Mouse (Mus musculus): ENCODE results near the gene Eml2.
"Not testable (repeated sequence)": the region's sequence is repeated elsewhere in the genome, so short reads cannot be mapped to it uniquely, and the experiment has no call there.

The Eml2 gene

DNA sequence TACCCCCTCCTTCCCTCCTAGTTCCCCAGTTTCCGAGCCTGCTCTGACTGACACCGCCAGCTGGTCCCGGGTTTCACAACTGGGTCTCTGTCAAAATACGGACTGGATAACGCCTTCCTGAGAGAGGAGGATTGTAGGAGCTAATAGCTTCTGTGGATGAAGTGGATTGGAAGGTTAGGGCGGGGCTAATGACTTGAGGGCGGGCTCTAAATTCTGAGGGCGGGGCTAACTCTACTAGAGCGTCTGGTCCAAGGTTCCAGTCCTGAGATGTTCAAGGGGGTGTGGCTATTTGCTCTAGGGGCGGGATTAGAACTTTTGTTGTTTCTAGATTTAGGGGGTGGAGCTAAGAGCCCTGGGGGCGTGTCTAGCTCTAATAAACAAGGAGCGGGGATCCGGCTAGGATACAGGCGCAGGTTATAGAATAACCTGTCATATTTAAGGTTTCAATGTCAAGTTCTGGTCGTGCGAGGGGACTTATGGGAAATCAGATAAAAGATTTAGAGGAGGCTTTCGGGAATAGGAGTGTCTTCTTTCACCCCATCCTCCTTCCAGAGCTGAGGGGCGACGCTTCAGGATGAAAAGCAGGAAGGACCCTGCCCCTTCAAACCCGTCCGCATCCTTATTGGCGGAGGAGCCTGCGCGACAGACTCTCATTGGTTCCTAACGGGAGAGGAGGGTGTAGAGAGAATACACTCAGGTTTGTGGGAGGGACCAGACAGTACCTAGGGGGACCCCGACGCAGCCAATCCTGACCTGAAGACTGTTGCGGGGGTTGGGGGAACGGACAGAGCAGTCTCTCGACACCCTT is at the start of gene Eml2:
TSS of gene Eml2 (plus strand) at position 714 of the 808 bp plus-strand sequence.
- peak; percentile 71 for DNase-seq

DNA sequence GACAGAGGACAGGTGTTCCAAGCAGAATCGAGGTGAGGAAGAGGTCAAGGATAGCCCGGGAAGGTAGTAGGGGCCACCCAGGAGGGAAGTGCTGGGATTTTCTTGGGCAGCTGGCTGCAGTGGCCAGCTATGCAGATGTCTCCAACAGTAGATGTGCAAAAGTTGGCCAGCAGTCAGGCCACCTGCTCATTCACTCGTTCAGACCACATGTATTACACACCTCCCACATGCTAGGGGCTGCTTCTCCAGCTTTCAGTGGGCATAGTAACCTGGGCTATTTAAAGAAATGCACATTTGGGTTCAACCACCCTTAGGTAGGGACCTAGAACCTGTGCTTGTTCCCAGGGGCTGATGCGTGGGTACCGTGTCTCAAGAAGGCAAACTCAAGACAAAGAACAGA is 48.5 kb upstream of the Eml2 start:
- no peak for DNase-seq

DNA sequence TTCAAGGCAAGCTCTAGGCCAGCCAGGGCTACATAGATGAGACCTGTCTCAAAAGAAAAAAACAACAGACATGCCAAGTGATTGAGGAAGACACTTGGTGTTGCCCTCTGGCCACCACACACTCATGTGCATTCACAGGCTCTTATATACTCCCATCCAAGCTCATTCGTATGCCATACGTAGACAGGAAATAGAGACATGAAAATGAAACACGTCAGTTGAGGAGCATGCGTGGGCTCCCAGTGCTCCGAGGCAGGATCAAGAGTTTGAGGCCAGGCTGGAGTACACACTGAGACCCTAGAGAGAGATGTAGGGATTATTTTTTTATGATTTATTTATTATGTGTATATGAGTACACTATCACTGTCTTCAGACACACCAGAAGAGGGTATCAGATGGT is 46.8 kb upstream of the Eml2 start:
- DNase-seq = no peak

DNA sequence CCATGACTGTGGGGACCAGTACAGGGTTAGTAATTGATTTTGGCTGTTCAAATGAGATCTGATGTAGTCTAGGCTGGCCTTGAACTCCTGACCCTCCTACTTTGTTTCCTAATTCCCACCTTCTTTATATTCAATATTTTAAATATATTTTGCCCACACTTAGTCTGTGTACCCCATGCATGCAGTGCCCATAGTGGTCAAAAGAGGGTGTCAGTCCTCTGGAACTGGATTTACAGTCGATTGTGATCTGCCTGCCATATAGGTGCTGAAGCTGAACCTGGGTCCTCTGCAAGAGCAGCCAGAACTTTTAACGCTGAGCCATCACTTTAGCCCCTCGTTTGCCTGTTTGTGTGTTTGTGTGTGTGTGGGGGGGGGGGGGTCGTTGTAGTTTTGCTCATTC is 45.6 kb upstream of the Eml2 start:
- no peak for DNase-seq

DNA sequence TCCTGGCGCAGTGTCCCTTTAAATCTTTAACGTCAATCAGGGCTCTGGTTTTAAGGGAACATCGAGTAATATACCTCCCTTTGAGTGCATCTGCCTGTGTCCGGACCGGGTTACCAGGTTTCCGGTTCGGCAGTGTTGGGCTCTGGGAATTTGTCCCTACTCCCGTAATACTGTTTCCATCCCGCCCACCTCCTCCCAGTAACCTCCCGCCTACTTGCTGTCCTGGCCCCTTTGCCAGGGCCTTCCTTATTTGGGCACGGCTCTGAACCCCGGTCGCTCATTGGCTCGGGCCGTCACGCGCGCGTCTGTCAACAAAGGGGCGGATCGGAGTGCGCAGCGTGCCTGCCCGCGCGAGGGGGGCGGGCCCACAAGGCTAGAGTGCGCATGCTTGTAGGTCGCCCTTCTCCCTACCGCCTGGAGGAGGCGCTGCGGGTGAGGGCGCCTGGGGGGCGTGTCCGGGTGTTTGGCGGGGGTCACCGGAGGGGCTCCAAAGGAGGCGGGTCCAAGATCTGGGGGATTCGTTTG is 44.8 kb upstream of the Eml2 start:
- peak; percentile 97 for DNase-seq

DNA sequence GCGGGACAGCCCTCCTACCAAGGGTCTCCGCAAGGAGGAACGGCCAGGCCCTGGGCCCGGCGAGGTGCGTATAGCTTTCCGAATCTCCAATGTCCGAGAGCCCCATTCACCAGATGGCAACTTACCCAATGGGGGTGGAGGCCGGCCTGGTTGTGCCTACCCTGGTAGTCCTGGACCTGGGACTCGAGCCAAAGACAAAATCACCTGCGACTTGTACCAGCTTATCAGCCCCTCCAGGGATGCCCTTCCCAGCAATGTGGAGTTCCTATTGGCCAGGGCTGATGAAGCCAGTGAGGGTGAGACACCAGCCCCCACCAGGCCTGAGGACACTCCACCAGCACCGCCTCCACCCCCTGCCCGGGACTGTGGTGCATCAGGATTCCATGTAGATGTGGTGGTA is 40.1 kb upstream of the Eml2 start:
- DNase-seq = no peak

DNA sequence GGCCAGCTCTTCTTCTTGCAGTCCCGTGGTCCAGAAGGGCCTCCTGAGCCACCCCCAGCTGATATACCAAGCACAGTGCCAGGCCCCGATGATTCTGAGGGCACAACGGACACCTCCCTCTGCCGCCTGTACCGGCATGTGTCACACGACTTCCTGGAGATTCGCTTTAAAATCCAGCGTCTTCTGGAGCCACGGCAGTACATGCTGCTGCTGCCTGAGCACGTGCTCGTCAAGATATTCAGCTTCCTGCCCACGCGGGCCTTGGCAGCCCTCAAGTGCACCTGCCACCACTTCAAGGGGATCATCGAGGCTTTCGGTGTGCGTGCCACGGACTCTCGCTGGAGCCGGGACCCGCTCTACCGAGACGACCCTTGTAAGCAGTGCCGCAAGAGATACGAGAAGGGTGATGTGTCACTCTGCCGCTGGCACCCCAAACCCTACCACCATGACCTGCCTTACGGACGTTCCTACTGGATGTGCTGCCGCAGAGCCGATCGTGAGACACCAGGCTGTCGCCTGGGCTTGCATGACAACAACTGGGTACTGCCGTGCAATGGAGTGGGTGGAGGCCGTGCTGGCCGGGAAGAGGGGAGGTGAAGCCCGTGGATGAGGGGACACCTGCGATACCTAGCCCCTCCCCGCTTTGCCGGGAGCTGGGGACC is 39.4 kb upstream of the Eml2 start:
- peak; percentile 50 for DNase-seq

DNA sequence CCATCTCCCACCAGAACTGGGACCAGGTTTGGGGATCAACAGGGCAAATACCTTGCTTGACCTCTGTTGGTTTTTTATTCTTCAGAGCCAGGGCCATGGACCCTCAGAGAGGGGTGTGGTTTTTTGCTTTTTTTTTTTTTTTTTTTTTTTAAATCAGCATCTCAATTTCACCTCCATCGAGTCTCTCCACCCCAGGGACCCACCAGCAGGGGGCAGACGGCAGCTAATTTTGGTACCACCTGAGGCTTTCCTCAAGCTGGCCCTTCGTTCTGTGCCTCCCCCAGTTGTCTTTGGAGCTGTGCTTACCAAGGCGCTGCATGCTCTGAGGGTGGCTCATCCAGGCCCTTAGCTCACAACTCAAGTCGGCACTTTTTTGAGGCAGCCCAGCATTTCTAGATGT is 38.8 kb upstream of the Eml2 start:
- DNase-seq = peak; percentile 79

DNA sequence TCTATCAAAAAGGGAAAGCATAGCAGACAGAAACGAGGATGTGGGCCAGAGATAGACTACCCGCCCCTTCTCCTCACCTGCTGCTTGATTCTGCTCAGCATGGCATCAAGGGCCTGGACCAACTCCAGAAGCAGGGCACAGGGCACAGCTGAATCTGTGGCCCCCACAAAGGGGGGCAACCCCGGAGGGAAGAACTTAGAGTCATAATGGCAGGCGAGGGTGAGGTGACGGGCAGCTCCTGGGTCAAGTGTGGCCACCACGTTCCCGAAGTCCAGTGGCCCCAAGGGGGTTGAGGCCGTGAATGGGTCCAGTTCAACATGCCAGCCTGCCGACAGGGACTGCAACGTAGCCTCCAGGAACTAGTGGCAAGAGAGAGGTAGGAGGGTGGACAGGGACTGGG is 29.4 kb upstream of the Eml2 start:
- no peak for DNase-seq

DNA sequence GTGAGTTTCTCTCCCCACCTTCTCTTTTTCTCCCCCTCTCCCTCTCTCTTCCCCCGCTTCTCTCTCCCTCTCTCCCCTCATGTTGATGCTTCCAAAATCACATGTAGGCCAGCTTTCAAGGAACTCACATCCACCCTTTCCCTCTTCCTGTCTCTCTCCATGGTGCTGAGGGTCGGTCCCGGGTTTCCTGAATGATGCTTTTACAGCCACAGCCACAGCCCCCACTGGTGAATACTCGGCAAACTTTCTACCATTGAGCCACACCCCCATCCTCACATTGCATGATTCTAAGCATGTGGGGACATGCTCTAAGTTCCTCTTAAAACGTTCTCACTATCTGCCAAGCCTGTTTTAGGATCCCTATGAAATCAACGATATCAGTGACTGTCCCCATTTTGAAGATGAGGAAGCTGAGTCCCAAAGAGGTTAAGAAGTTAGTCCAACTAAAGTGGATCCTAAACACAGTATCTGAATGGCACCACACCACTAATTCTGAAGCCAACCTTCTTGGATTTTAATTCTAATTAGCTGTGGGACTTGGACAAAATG is 28.6 kb upstream of the Eml2 start:
- no peak for DNase-seq

DNA sequence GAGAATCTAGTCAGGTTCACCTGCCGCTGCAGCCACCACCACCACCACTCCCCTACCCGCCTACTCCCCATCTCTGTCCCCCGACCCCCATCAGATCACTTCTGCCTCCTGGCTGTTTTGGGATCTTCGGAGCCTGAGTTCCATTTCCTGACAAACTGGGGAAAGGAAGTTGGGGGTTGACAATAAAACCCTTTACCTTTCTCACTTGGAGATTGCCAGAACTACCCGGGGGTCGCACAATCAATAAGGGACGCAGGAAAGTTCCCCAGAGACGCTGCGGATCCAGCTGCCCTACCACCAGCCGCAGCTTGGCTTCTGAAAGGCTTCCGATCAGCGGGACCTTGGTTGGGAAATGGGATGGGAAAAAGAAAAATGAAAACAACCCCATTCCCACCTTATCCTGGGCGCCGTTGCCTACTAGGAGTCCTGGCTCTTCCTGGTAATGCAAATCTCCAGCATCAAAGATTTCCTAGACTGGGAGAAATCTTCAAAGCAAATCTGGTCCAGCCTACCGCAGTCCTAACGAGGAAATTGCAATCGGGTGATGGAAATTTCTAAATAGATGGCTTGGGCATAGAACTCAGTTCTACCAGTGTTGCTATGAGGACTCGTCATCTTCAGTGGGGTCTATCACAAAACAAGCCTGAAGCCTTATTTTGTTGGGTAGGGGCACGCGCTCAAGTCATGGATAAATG is 27.9 kb upstream of the Eml2 start:
- no peak for DNase-seq

DNA sequence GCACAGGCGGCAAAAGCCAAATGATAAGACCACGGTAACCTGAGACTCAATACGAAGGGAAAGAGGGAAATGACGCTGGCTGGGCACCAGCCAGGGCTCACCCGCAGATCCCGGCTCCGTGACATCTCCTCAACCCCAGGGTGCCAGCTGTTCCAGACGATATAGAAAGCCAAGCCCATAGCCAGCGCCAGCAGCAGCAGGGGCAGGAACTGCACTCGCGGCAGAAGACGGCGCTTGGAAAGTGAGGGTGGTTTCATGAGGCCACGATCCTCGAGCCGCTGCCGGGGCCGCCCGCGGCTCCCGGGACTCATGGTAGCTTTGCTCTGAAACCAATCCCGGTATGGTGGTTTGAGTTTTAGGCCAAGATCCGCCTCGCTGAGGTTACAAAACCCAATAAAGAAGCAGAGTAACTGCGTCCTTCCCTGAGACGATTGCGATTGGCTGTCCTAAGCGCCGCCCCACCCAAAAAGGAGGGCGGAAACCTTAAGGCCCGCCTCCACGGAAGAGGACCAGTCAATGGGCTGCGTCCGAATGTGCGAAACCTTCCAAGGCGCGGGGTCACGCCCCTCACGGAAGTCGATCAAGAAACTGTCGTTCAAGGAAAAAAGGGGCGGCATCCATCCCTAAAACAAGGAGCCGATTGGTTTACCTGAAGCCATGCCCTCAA is 27.2 kb upstream of the Eml2 start, which contains the start of gene Qpctl:
TSS of gene Qpctl (minus strand) at position 417 of the 667 bp plus-strand sequence.
- peak; percentile 97 for DNase-seq

DNA sequence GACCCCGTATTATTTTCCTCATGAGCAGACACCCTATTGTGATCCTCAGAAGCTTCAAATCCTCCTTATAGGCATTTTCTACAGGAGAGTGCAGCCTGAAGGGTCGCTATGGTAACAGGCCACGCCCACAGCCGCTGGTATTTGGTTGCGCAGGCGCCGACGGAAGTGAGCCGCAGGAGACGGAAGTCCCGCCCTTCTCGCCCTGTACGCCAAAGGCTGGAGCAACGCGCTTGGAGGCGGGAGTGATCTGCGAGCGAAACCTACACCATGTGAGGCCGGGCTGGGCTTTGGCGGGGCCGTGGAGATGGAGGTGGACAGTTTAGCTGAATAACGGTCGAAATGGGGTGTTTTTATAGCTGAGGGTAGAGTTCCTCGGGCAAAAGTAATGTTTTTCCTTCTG is 26.6 kb upstream of the Eml2 start, which contains the start of gene Snrpd2:
TSS of gene Snrpd2 (plus strand) at position 97 of the 400 bp plus-strand sequence.
- DNase-seq = peak; percentile 98

DNA sequence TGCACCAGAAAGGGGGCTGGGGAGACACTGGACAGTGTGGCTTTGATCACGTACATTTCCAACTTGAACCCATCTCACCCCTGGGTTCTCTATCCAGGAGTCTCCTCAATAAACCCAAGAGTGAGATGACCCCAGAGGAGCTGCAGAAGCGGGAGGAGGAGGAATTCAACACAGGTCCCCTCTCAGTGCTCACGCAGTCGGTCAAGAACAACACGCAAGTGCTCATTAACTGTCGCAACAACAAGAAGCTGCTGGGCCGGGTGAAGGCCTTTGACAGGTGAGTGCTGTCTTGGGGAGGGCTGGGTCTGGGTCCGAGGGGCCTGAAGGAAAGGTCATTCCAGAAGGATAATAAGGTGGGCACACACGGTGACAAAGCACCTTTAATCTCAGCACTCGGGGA is 25.1 kb upstream of the Eml2 start:
- DNase-seq = not testable (repeated sequence)

DNA sequence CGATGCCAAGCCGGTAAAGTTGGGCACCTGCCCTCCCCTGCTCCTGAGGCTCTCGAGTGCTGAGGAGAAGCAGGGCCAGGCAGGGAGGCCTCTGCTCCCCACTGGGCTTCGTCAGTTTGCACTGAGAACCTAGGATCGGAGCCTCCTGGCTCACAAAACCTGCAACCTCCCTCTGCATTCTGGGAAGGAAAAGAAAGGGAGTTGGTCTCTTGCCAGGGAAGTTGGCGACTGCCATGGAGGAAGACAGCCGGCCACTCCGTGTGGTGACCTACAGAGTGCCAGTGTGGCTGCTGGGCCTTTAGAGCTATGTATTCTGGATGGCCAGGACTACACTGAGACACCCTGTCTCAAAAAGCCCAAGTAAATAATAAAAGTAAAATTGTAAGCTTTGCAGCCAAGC is 21.4 kb upstream of the Eml2 start:
- no peak for DNase-seq

DNA sequence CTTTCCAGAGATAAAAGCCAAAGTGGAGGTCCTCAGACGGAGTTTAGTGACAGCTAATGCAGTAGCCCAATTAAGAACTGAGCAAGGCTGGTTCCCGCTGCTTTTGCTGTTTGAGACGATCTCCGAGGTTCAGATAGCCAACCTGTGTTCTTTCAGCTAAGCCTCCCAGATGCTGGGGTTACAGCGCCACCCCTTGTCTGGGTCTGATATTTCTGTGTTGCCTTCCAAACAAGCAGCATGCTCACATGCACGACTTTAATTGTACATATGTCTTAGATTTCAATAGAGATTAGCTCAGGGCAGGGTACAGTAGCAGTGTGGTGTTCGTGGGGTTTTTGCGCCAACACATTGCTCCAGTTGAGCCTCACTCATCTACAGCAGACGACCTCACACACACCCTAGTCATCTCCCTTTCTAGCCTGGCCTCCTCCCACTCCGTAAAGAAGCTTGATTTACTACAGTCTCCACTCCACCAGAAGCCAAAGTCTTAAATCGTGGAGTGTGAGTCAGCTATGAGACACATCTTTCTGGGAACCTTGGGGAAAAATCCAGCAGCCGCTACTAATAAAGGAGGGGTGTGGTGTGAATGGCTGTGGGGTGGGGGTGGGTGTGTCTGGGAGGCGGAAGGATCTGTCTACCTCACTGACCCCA is 20.3 kb upstream of the Eml2 start:
- DNase-seq = no peak

DNA sequence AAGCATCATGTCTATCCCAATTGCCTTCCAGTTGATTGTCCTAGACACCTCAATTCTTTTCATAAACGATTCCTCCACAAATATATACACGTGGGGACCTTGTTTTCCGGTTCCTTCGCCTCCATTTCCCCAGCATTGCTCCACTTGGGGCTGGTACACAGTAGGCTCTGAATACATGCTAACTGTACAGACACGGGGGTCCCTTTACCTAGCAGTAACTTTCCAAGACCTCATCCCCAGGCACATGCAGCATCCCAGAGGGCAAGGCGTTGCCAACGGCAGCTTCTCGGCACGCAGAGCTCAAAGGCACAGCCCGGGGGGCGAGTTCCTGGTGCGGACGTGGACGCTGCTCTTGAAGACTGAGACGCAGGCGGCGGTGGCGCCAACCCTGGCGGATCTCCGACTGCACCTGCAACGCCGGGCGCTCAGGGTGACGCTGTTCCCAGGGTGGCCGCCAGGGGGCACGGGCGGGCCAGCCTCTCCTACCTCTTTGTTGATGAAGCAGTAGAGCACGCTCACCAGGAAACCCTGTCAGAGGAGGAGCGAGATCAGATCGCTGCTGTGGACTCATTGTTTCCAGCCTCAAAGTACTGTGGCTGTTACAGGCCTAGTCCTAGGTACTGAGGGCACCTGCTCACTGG is 18.9 kb upstream of the Eml2 start:
- peak; percentile 92 for DNase-seq

DNA sequence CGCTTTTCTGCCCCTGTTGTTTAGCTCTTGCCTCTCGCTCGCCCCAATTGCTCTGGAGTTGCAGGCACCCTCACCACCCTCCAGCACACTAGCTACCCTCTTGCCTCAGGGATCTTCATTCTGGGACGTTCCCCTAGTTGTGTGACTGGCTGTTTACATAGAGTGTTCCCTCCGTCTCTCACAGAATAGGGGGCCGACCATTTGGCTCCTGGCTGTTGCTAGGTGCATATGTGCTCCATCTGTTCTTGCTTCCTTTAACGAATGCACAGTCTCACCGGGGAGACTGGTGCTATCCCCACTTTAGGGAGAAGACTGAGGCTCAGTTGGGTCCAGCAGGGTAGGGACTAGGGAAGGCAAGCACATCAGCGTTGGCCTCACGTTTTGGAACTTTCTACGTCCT is 17.6 kb upstream of the Eml2 start:
- DNase-seq = no peak

DNA sequence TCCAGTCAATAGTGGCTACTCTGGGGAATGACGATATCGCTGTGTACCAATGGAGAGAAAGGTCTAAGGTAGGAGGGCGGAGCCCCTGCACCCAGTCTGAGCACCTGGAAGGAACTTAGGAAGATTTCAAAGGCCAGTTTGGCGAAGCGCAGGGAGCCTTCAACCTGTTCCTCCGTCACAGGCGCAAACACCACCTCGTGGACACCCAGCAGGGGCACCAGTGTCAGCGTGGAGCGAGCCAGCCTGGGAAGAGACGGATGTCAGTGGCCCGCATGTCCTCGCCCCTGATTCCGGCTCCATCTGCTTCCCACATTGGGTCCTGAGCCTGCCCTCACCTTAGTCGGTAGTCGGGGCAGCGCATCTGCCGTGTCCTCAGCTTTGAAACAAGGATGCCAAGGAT is 16.8 kb upstream of the Eml2 start:
- no peak for DNase-seq

DNA sequence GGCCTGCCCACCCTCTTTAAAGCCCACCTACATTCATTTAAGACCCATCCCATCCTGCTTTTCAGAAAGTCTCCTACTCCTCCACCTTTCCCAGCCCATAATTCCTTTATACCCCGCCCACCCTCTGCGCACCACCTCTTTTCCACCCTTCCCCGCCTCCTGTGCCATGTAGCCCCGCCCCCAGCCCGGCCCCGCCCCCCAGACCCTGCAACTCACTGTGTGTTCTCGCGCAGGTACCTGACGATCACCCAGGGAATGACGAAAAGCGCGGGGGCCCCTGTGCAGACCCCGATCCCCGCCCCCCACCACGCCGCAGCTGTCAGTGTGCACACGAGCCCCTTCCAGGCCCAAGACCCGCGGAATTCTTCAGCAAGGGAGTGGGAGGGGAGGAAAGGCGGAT is 16.1 kb upstream of the Eml2 start:
- DNase-seq = no peak

DNA sequence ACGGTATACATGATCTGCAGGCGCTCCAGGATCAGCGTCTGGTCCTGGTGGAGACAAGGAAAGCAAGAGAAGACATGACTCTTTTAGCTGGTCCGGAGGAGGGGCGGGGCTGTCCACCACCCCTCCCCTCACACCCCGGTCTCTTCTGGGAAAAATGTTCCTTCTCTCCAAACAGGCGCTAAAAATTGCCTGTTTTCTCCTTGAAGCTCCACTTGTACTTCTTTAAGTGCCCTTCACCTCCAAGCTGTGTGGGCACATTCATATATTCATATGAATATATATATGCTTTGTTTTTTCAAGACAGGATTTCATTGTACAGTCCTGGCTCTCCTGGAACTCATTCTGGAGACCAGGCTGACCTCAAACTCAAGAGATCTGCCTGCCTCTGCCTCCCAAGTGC is 13.3 kb upstream of the Eml2 start:
- no peak for DNase-seq

DNA sequence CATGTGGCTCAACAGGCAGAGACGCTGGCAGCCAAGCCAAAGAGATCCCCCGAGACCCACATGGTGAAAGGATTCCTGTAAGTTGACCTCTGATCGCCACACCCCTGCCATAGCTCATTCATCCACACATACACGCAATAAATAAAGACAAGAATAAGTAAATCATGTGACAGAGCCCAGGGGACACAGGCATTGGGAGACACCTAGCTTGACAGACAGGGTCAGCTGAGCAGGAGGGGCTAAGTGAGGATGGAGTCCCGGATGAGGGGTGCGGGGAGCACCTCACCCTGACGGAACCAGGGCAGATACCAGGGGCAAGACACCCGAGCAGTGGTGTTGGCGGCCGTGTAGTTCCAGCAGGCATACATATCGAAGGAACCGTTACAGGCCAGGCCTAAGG is 12.5 kb upstream of the Eml2 start:
- DNase-seq = no peak

Data from right cerebral cortex, postnatal 14 days (tissue).